ENCODE assay signal across 8 mouse cellular contexts in genomic region chr1:51584925-51585424, GRCm38 (mm10).
DNase-seq lines count a peak whose midpoint lies in the region; ATAC-seq lines count a peak whose summit lies in the region.
"Had no signal": no experiment of that assay in that cellular context is flagged by ENCODE, and none has a peak within 500 bp of the region (broad histone marks: within the 10 kb centered on the region; RNA-seq: fewer than 3 reads in every experiment).

No protein-coding gene starts in this region.

- ATAC-seq in common myeloid progenitor, adult 5-6 weeks (replicated peaks; ENCODE audit: low read depth, poor library complexity, severe bottlenecking) = peak; percentile 95

- DNase-seq in right cerebral cortex, adult 18-20 months = peak; percentile 9
- DNase-seq in right cerebral cortex, adult 2 months (ENCODE audit: low spot score in 2 of 2) = no peak
- peak; percentile 43 for DNase-seq in lung, postnatal 36 days
- DNase-seq in thymus, postnatal 4 days = peak; percentile 63
- DNase-seq in adrenal gland, adult 8-10 months = no peak
- no peak for DNase-seq in adrenal gland, postnatal 4 days (ENCODE audit: low spot score in 2 of 2)
- DNase-seq: kidney, postnatal 14 days had no signal

Comparison
In these comparisons a context has a peak if more than half of its experiments do, and no peak if none do; other contexts are left out.
1. DNase-seq: peak in right cerebral cortex, adult 18-20 months (single experiment), lung, postnatal 36 days (single experiment) and thymus, postnatal 4 days (single experiment); none in right cerebral cortex, adult 2 months (0 of 2), adrenal gland, adult 8-10 months (single experiment) and adrenal gland, postnatal 4 days (0 of 2).